Mouse (Mus musculus): ENCODE data around the gene Lrrc49. TPM values are rescaled to one million over a fixed set of nuclear protein-coding genes. Genes with fewer than 3 reads are reported as not detected.
A peak's percentile ranks its signal among the peaks of the same experiment; 100 is the strongest.

The Lrrc49 gene
- total RNA-seq, 1 experiment, result 3.7 TPM

- in situ Hi-C loops (cut with MboI; ENCODE audit: low sequenced_read_pairs in 2 of 2, unreplicated experiment in 2 of 2), result no loop called here
- Histone ChIP-seq H3K36me3 (ENCODE audit: control insufficient read depth, insufficient read depth, low read length, poor library complexity, severe bottlenecking) (no peaks in the 10 kb centered on the region), H3K4me3 (ENCODE audit: insufficient read depth in 1 of 2, low read depth in 1 of 2, low read length in 2 of 2, poor library complexity in 1 of 2, severe bottlenecking in 1 of 2) (no peak overlapping the region), H3K9me3 (ENCODE audit: control insufficient read depth, insufficient read depth, low read depth, low read length) (no peaks in the 10 kb centered on the region), H3K4me1 (ENCODE audit: control insufficient read depth in 2 of 2, insufficient read depth in 2 of 2, low read length in 2 of 2, poor library complexity in 1 of 2) (no peaks in the 10 kb centered on the region), H3K27ac (ENCODE audit: insufficient read depth, low read depth, low read length, poor library complexity, severe bottlenecking) (no peak overlapping the region), H3K9ac (ENCODE audit: insufficient read depth, low read depth, low read length, poor library complexity, severe bottlenecking) (no peak overlapping the region)
- TF ChIP-seq CHD2 (IDR thresholded peaks at IDR 0.05; ENCODE audit: low read depth, low read length) (no peak), HCFC1 (IDR thresholded peaks at IDR 0.05; ENCODE audit: borderline replicate concordance, insufficient read depth, low read length) (no peak), ZC3H11A (IDR thresholded peaks at IDR 0.05; ENCODE audit: borderline replicate concordance, low read depth, low read length) (no peak), MAFK (IDR thresholded peaks at IDR 0.05; ENCODE audit: insufficient read depth, low read depth, low read length) (no peak), ZNF384 (IDR thresholded peaks at IDR 0.05; ENCODE audit: low read depth, low read length) (no peak)
- DNase-seq (ENCODE audit: low read depth, low spot score), result no peak
These were observed 23.1 kb downstream of the Lrrc49 start for GRCm38 (mm10) chr9:60664866-60665265.

- no peak for DNase-seq (ENCODE audit: low read depth, low spot score)
- no peak overlapping the region for H3K27ac ChIP-seq (ENCODE audit: insufficient read depth, low read depth, low read length, poor library complexity, severe bottlenecking)
- H3K36me3 ChIP-seq (ENCODE audit: control insufficient read depth, insufficient read depth, low read length, poor library complexity, severe bottlenecking), result no peaks in the 10 kb centered on the region
- no peaks in the 10 kb centered on the region for H3K4me1 ChIP-seq (ENCODE audit: control insufficient read depth in 2 of 2, insufficient read depth in 2 of 2, low read length in 2 of 2, poor library complexity in 1 of 2)
- TF ChIP-seq ZC3H11A (IDR thresholded peaks at IDR 0.05; ENCODE audit: borderline replicate concordance, low read depth, low read length), result no peak
- no peak for TF ChIP-seq MAFK (IDR thresholded peaks at IDR 0.05; ENCODE audit: insufficient read depth, low read depth, low read length)
- no peak for TF ChIP-seq HCFC1 (IDR thresholded peaks at IDR 0.05; ENCODE audit: borderline replicate concordance, insufficient read depth, low read length)
- no peak for TF ChIP-seq ZNF384 (IDR thresholded peaks at IDR 0.05; ENCODE audit: low read depth, low read length)
- no peak for TF ChIP-seq CHD2 (IDR thresholded peaks at IDR 0.05; ENCODE audit: low read depth, low read length)
- no peak overlapping the region for H3K4me3 ChIP-seq (ENCODE audit: insufficient read depth in 1 of 2, low read depth in 1 of 2, low read length in 2 of 2, poor library complexity in 1 of 2, severe bottlenecking in 1 of 2)
- in situ Hi-C loops (cut with MboI; ENCODE audit: low sequenced_read_pairs in 2 of 2, unreplicated experiment in 2 of 2), result no loop called here
- no peak overlapping the region for H3K9ac ChIP-seq (ENCODE audit: insufficient read depth, low read depth, low read length, poor library complexity, severe bottlenecking)
- H3K9me3 ChIP-seq (ENCODE audit: control insufficient read depth, insufficient read depth, low read depth, low read length), result no peaks in the 10 kb centered on the region
These were observed 23.6 kb downstream of the Lrrc49 start for GRCm38 (mm10) chr9:60664385-60664784.

DNA sequence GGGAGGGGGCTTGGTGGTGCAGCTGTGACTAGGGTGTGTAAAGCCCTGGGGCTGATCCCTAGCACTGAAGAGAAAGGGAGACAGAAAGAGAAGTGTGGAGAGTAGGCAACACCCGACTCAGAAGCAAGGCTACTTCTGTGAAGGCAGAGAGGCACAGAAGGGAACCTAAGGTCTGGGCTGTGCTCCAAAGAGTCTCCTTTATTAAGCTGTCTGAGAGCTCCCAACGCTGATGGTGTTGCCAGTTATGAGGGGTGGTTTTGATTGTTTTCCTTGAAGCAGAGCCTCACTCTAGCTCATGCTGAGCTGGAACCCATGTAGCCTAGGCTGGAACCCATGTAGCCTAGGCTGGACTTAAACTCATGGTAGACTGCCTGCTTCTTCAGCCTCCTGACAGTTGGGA, 25.0 kb downstream of the Lrrc49 start:
- no peaks in the 10 kb centered on the region for H3K36me3 ChIP-seq (ENCODE audit: control insufficient read depth, insufficient read depth, low read length, poor library complexity, severe bottlenecking)
- H3K4me1 ChIP-seq (ENCODE audit: control insufficient read depth in 2 of 2, insufficient read depth in 2 of 2, low read length in 2 of 2, poor library complexity in 1 of 2), result no peaks in the 10 kb centered on the region
- no peaks in the 10 kb centered on the region for H3K9me3 ChIP-seq (ENCODE audit: control insufficient read depth, insufficient read depth, low read depth, low read length)
- H3K27ac ChIP-seq (ENCODE audit: insufficient read depth, low read depth, low read length, poor library complexity, severe bottlenecking), result no peak overlapping the region
- in situ Hi-C loops (cut with MboI; ENCODE audit: low sequenced_read_pairs in 2 of 2, unreplicated experiment in 2 of 2), result no loop called here
- no peak overlapping the region for H3K9ac ChIP-seq (ENCODE audit: insufficient read depth, low read depth, low read length, poor library complexity, severe bottlenecking)
- no peak for DNase-seq (ENCODE audit: low read depth, low spot score)
- H3K4me3 ChIP-seq (ENCODE audit: insufficient read depth in 1 of 2, low read depth in 1 of 2, low read length in 2 of 2, poor library complexity in 1 of 2, severe bottlenecking in 1 of 2), result no peak overlapping the region
- TF ChIP-seq CHD2 (IDR thresholded peaks at IDR 0.05; ENCODE audit: low read depth, low read length) (no peak), HCFC1 (IDR thresholded peaks at IDR 0.05; ENCODE audit: borderline replicate concordance, insufficient read depth, low read length) (no peak)

GRCm38 (mm10) chr9:60653582-60653981, 34.4 kb downstream of the Lrrc49 start:
- Histone ChIP-seq H3K36me3 (ENCODE audit: control insufficient read depth, insufficient read depth, low read length, poor library complexity, severe bottlenecking) (no peaks in the 10 kb centered on the region), H3K27ac (ENCODE audit: insufficient read depth, low read depth, low read length, poor library complexity, severe bottlenecking) (no peak overlapping the region), H3K9ac (ENCODE audit: insufficient read depth, low read depth, low read length, poor library complexity, severe bottlenecking) (no peak overlapping the region), H3K4me1 (ENCODE audit: control insufficient read depth in 2 of 2, insufficient read depth in 2 of 2, low read length in 2 of 2, poor library complexity in 1 of 2) (peaks cover 2 to 3% of the 10 kb centered on the region in 2 experiments; a peak in 2 of 4 replicates), H3K4me3 (ENCODE audit: insufficient read depth in 1 of 2, low read depth in 1 of 2, low read length in 2 of 2, poor library complexity in 1 of 2, severe bottlenecking in 1 of 2) (no peak overlapping the region), H3K9me3 (ENCODE audit: control insufficient read depth, insufficient read depth, low read depth, low read length) (no peaks in the 10 kb centered on the region)
- in situ Hi-C loops (cut with MboI; ENCODE audit: low sequenced_read_pairs in 2 of 2, unreplicated experiment in 2 of 2), result no loop called here
- DNase-seq (ENCODE audit: low read depth, low spot score), result no peak
- no peak for TF ChIP-seq CHD2 (IDR thresholded peaks at IDR 0.05; ENCODE audit: low read depth, low read length)
- no peak for TF ChIP-seq ZNF384 (IDR thresholded peaks at IDR 0.05; ENCODE audit: low read depth, low read length)
- TF ChIP-seq HCFC1 (IDR thresholded peaks at IDR 0.05; ENCODE audit: borderline replicate concordance, insufficient read depth, low read length), result no peak
- TF ChIP-seq ZC3H11A (IDR thresholded peaks at IDR 0.05; ENCODE audit: borderline replicate concordance, low read depth, low read length), result no peak
- no peak for TF ChIP-seq MAFK (IDR thresholded peaks at IDR 0.05; ENCODE audit: insufficient read depth, low read depth, low read length)

DNA sequence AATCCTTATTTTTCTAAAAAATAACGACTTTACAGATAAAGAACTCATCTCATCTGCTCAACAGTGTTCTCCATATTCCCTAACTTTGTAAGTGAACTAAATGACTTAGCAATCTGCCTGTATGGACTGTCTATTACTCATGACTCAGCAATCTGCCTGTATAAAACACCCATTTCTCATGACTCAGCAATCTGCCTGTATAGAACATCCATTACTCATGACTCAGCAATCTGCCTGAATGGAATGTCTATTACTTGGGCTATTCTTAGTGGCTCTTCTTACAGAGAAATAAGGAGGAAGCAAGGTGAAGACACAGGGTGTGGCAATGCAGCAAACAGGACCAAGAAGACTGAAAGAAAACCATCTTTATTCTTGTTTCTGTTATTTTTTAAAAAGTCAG, 34.8 kb downstream of the Lrrc49 start:
- Histone ChIP-seq H3K27ac (ENCODE audit: insufficient read depth, low read depth, low read length, poor library complexity, severe bottlenecking) (no peak overlapping the region), H3K9me3 (ENCODE audit: control insufficient read depth, insufficient read depth, low read depth, low read length) (no peaks in the 10 kb centered on the region), H3K36me3 (ENCODE audit: control insufficient read depth, insufficient read depth, low read length, poor library complexity, severe bottlenecking) (no peaks in the 10 kb centered on the region), H3K4me1 (ENCODE audit: control insufficient read depth in 2 of 2, insufficient read depth in 2 of 2, low read length in 2 of 2, poor library complexity in 1 of 2) (peaks cover 2 to 3% of the 10 kb centered on the region in 2 experiments; a peak in 2 of 4 replicates), H3K4me3 (ENCODE audit: insufficient read depth in 1 of 2, low read depth in 1 of 2, low read length in 2 of 2, poor library complexity in 1 of 2, severe bottlenecking in 1 of 2) (no peak overlapping the region), H3K9ac (ENCODE audit: insufficient read depth, low read depth, low read length, poor library complexity, severe bottlenecking) (no peak overlapping the region)
- in situ Hi-C loops (cut with MboI; ENCODE audit: low sequenced_read_pairs in 2 of 2, unreplicated experiment in 2 of 2), result no loop called here
- TF ChIP-seq ZNF384 (IDR thresholded peaks at IDR 0.05; ENCODE audit: low read depth, low read length) (no peak), MAFK (IDR thresholded peaks at IDR 0.05; ENCODE audit: insufficient read depth, low read depth, low read length) (peak; percentile 97)
- no peak for DNase-seq (ENCODE audit: low read depth, low spot score)

Data from ES-E14 (cell line).